Comparison of ENCODE assay signal across 18 mouse cellular contexts in the genomic region with DNA sequence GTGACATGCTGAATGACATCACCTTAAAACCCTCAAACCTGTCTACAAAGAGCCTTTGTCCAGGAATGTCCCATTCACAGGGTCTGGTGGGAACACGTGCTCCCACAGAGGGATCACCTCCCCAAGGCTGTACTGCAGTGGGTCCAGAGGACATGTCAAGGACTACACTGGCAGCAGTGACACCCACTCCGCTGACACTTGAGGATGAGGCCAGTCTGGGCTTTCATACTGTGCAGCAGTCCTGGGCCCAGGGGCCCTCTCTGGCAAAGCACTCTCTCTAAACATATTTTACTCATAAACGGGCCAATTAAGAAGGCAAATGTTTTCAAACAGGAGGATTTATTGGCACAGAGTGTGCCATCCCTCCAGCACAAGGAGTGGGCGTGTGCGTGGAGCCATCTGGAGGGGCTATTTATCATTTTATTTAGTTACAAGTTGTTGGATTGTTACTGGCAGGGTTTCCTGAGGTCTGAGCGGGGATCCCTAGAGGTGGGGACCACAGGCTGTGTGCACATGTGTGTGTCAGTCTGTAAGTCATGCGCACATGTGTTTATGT. TPM values are rescaled to one million over a fixed set of nuclear protein-coding genes. Genes with fewer than 3 reads are reported as not detected.
DNase-seq lines count a peak whose midpoint lies in the region; ATAC-seq lines count a peak whose summit lies in the region.
"Had no signal": no experiment of that assay in that cellular context is flagged by ENCODE, and none has a peak within 500 bp of the region (broad histone marks: within the 10 kb centered on the region; RNA-seq: fewer than 3 reads in every experiment).

No protein-coding gene starts in this region.

- H3K4me1 ChIP-seq in heart, embryonic 10.5 days = peaks cover 34% of the 10 kb centered on the region
- H3K4me1 ChIP-seq in limb, embryonic 15.5 days = peaks cover 29% of the 10 kb centered on the region
- peaks cover 39% of the 10 kb centered on the region for H3K4me1 ChIP-seq in limb, embryonic 10.5 days

- H3K27ac ChIP-seq in heart, embryonic 10.5 days = peak overlapping the region; percentile 67; the same call in 1 of the 2 replicates
- H3K27ac ChIP-seq in limb, embryonic 15.5 days = no peak overlapping the region
- H3K27ac ChIP-seq in limb, embryonic 10.5 days = no peak overlapping the region
- H3K27ac ChIP-seq: gastrocnemius, adult 2 months; intestine, embryonic 15.5 days; kidney, postnatal 0 days had no signal

- H3K4me3 ChIP-seq in heart, embryonic 10.5 days = no peak overlapping the region
- H3K4me3 ChIP-seq in limb, embryonic 15.5 days = no peak overlapping the region
- H3K4me3 ChIP-seq in limb, embryonic 10.5 days = no peak overlapping the region
- H3K4me3 ChIP-seq: gastrocnemius, adult 2 months; hindbrain, embryonic 10.5 days; intestine, embryonic 15.5 days had no signal

- 75% methylated on average over 7 of the region's 7 CpGs for WGBS in heart, embryonic 10.5 days
- WGBS in limb, embryonic 15.5 days = 35% methylated on average over 7 of the region's 7 CpGs
- WGBS in limb, embryonic 10.5 days = 67% methylated on average over 7 of the region's 7 CpGs

- ATAC-seq in cerebellum, adult (ENCODE audit: insufficient number of reproducible peaks, low FRiP score, low TSS enrichment) = no peak
- 0 out of 2 replicates have a peak, but pooled peaks have one; percentile 37 for ATAC-seq in limb, embryonic 15.5 days (ENCODE audit: insufficient number of reproducible peaks, low FRiP score, low TSS enrichment, low read depth)
- ATAC-seq: activated CD4-positive, CD25-positive, alpha-beta regulatory T cell, adult 4 months; intestine, embryonic 15.5 days; midbrain, embryonic 16.5 days had no signal

- H3K9ac ChIP-seq in limb, embryonic 15.5 days = no peak overlapping the region
- H3K9ac ChIP-seq: intestine, embryonic 15.5 days had no signal

- no peaks in the 10 kb centered on the region for H3K9me3 ChIP-seq in heart, embryonic 10.5 days
- no peaks in the 10 kb centered on the region for H3K9me3 ChIP-seq in limb, embryonic 15.5 days
- no peaks in the 10 kb centered on the region for H3K9me3 ChIP-seq in limb, embryonic 10.5 days (replicated peaks)
- H3K9me3 ChIP-seq: hindbrain, embryonic 10.5 days; intestine, embryonic 15.5 days had no signal

- H3K4me2 ChIP-seq in limb, embryonic 15.5 days = no peak overlapping the region
- H3K4me2 ChIP-seq: intestine, embryonic 15.5 days had no signal

- DNase-seq in cerebellum, adult 11-12 months = peak; percentile 43
- DNase-seq in heart, embryonic 10.5 days (ENCODE audit: low spot score) = no peak
- DNase-seq in heart, adult 8-10 months (ENCODE audit: low spot score) = no peak
- DNase-seq in limb, embryonic 10.5 days (ENCODE audit: low spot score) = no peak
- DNase-seq in layer of hippocampus, postnatal 14 days (ENCODE audit: low spot score in 2 of 2) = peak; percentile 30 to 43
- DNase-seq in kidney, postnatal 25 days = no peak
- DNase-seq: gastrocnemius, adult 2 months; heart, adult 11 months; lung, adult 2 months; right cerebral cortex, postnatal 25 days; thymus, postnatal 25 days had no signal

- no peaks in the 10 kb centered on the region for H3K27me3 ChIP-seq in heart, embryonic 10.5 days (ENCODE audit: insufficient read depth, poor library complexity, severe bottlenecking)
- H3K27me3 ChIP-seq in limb, embryonic 15.5 days = no peaks in the 10 kb centered on the region
- peaks cover 8% of the 10 kb centered on the region; the same call in 1 of the 2 replicates for H3K27me3 ChIP-seq in limb, embryonic 10.5 days (ENCODE audit: low read depth, poor library complexity, severe bottlenecking)
- H3K27me3 ChIP-seq: intestine, embryonic 15.5 days had no signal

- no peaks in the 10 kb centered on the region for H3K36me3 ChIP-seq in heart, embryonic 10.5 days
- H3K36me3 ChIP-seq in limb, embryonic 15.5 days = no peaks in the 10 kb centered on the region
- no peaks in the 10 kb centered on the region for H3K36me3 ChIP-seq in limb, embryonic 10.5 days
- H3K36me3 ChIP-seq: hindbrain, embryonic 10.5 days; intestine, embryonic 15.5 days had no signal

RNA-seq across cellular contexts. Expression of a gene that starts 56.4 kb away (rescaled TPM):
- 13.5 and 17.4 TPM in 2 replicates for polyA plus RNA-seq in heart, embryonic 10.5 days (2016; fragmentation: Nextera tagmentation; extraction: Ambion mirVana)
- total RNA-seq in heart, adult 8-10 months (2022) = 100 to 1,000 TPM; 119 to 132 (median 124) TPM
- polyA plus RNA-seq in limb, embryonic 15.5 days (2015; fragmentation: Nextera tagmentation; extraction: Ambion mirVana) = 31.6 and 36.9 TPM in 2 replicates
- 13.6 and 14.6 TPM in 2 replicates for polyA plus RNA-seq in limb, embryonic 10.5 days (2016; fragmentation: Nextera tagmentation; extraction: Ambion mirVana)
- 100 to 1,000 TPM; 199 to 204 TPM for total RNA-seq in layer of hippocampus, postnatal 14 days (2021)

Comparison
In these comparisons a context has a peak if more than half of its experiments do, and no peak if none do; other contexts are left out.
1. DNase-seq: peak in cerebellum, adult 11-12 months (single experiment) and layer of hippocampus, postnatal 14 days (2 of 2); none in heart, embryonic 10.5 days (single experiment), heart, adult 8-10 months (single experiment), limb, embryonic 10.5 days (single experiment) and kidney, postnatal 25 days (0 of 2).